Mouse (Mus musculus) inflammation-experienced regulatory T-cells, adult 6 months (primary cell): ENCODE results near the gene Lrsam1. TPM values are rescaled to one million over a fixed set of nuclear protein-coding genes. Genes with fewer than 3 reads are reported as not detected.

Experiments
- ATAC-seq: one replicate; pipeline ENCODE4 v1.8.0; 2017
- polyA plus RNA-seq, 3 experiments: library from polyadenylated mRNA; unstranded; fragments of 100-300 nt; shearing (Covaris generic); gene quantifications; one replicate each; pipeline ENCODE4 v1.2.1; 2017

Gene Lrsam1
- polyA plus RNA-seq, 3 experiments from 2014 or later: 4.2 to 7.3 (median 7.3) TPM

DNA sequence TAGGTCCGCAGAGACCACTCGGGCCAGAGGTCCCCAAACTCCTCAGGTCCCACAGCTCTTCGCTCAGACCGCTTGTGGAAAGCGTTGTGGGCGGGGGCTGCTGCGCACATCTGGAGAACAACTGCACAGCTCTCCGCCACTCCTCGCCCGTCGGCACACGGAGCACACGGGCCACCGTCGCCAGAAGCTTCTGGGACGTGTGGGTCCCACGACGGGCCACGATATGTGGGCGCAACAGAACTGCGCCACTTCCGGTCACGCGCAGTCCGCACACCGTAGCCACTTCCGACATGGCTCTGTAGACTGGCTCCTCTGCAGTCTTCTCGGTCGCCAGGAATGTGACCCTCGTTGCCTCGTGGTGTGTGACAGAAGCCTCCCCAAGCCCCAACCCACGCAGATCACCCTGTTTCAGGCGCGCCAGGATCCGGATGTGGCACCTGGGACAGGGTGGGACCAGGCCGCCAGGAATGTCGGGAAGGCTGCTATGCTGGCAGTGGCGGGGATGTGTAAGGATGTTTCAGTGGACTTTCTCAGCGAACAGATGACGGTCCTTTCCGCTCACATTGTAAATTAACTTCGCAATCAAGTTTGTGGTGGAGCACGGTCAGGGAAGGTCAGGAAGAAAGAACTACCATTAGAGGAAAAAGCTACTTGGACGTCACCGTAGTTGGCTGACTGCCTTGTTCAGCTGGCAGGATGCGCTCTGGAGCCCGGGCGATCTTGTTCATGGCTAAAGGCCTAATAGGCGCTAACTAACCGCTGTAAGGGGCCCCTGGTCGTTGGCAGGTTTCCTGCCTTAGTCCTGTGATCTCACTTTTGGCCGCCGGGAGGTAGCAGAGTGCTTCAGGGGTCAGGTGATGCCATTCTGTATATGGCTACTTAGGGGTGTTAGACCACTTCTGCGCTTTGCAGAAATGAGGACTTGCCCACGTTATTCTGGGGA lies 5.5 kb upstream of the Lrsam1 start:
- ATAC-seq: peak; percentile 69

DNA sequence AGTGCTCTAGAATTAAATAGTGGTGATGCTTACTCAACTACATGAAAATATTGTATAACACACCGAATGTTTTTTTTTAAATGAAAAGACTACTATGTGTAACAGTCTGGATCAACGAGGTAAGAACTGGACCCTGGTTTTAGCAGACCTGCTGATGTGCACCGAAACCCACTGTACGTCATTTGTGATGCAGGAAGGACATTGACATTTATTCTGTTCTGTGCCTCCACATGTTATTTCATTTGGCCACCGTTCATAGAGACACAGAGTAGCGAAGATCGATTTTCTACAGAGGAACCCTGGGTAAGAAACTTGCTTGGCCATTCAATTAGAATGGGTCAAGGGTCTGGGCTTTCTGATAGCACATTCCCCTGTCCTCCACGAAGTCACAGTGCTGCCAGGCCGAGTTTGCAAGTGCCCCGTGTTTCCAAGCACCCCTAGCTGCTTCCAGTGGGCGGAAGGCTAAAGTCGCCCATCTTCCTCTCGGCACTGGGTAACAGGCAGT lies 4.8 kb upstream of the Lrsam1 start:
- ATAC-seq: no peak

DNA sequence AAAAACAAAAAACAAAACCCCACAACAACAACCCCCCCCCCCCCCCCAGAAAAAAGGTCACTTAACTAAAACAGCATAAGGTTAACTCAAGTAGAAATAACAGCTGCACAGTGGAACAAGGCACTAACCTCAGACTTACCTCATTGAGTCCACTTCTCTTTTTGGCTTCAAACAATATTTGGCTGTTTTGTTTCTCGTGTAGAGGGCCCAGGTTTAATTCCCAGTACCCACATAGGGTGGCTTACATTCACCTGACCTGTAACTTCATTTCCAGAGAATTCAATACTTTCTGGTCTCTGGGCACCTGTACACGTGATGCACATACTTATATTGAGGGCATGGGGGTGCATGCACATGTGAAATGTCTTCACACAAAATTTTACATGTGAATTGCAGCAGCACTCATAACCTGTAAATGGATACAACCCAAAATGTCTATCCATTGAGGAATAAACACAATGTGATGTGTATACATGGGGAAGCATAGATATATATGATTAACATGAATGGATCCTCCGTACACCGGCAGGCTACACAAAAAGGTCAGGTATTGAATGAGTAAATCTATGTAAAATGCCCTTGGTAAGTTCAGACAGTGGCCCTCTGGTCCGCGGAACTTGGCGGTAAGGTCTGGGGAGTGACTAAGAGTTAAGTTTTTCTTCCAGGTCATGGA lies 4.2 kb upstream of the Lrsam1 start:
- ATAC-seq: no peak

DNA sequence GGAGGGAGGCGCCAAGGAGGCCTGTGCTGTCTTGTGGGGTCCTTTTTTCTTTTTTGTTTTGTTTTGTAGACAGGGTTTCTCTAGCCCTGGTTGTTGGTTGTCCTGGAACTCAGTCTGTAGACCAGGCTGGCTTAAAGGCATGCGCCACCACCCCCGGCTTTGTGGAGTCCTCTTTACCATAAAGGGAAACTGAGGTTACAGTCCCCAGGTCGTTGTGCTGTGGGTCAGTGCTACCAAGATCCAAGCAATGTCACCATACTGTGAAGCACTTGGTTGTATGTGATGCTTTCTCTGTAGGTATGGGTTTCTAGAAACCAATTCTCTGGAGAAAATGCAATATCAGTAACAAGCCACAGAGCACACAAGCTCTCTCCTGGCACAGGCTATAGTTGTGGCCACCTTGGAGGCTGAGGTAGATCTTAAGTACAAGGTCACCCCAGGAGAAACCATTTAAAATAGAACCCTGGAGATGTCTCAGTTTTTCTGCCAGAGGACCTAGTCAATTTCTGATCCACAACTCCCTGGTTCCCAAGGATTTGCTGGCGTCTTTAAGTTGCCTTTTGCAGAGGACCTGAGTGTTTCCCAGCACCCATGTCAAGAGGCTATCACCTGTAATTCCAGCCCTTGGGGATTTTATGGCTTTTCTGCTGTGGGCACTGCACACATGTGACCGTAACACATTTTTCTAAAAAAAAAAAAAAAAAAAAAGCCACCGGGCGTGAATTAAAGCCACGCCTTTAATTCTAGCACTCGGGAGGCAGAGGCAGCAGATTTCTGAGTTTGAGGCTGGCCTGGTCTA lies 3.4 kb upstream of the Lrsam1 start:
- ATAC-seq: no peak

DNA sequence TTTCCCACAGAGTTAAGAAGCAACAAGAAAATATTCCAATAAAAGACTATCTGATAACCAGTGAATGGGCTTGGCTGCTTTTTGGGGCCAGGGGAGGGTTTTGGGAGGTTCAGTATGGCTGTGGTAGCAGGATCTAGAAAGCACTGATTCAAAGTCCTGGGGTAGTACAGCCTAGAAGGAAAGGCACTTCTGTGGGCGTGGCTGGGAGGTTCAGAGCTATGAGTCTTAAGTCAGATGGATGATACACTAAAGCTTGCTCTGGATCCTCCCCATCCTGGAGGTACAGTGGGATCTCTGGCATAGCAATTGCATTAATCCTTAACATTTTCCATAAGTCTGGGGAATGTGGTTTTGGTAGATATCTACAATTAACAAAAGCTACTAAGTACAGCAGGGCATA lies 2.6 kb upstream of the Lrsam1 start:
- no peak for ATAC-seq

DNA sequence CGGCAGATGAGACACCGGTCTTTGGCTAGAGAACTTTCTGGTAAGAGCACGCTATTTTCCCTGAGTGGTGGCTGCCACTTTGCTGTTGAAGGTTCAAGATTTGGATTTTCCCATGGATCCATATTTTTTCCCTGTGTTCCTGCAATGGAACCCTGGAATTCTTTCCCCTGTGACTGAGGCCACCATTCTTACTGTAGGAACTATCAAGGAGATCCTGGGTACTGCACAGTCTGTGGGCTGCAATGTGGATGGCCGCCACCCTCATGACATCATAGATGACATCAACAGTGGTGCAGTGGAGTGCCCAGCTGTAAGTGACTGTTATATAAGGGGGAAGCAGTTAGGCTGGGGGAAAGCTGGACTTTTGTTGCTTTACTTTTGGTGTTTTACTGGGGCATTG lies 2.1 kb upstream of the Lrsam1 start:
- ATAC-seq: no peak

DNA sequence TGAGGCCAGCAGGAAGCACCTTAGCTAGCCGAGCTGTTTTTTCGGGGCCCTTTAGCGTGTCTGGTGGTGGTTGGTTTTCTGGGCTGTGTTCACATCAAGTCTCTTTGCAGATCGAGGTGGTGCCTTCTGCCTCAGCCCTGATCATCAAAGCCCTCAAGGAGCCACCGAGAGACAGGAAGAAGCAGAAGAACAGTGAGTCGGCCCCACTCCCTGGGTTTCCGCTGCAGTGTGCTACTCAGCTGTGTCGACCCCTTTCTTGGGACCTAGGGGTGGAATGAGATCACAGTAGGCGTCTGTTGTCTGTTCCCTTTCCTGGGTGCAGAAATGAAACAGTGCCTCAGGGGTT lies 1.4 kb upstream of the Lrsam1 start:
- ATAC-seq: peak; percentile 27

DNA sequence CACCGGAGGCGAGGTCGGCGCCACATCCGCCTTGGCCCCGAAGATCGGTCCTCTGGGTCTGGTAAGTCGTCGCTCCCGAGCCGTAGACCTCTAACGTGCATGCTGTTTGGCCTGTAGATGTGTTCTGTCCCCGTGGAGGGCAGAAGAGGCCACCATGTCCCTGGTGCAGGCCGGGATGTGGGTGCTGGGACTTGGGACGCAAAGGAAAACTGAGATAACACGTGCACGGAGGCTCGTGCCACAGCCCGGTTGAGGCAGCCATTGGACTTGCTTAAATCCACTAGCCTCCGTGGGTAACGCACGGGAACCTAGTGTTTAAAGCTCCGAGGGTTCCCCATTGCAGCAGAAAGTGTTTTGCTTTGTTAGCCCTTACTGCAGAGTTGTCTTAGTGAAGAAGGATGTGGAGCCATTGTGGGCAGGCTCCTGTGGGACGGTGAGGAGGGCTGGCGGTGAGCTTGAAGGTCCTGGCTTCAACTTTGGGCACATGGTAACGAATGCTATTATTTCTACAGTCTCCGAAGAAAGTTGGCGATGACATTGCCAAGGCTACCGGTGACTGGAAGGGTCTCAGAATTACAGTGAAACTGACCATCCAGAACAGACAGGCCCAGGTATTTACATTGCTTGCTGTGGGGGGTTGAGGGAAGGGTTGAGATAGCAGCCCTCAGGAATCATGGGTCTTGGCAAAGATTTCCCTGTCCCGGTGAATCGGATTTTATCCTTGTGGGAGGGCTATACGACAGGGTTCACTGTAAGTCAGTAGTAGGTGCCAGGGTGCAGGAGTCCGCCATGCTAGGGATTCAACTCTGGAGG lies 854 bp upstream of the Lrsam1 start:
- no peak for ATAC-seq

DNA sequence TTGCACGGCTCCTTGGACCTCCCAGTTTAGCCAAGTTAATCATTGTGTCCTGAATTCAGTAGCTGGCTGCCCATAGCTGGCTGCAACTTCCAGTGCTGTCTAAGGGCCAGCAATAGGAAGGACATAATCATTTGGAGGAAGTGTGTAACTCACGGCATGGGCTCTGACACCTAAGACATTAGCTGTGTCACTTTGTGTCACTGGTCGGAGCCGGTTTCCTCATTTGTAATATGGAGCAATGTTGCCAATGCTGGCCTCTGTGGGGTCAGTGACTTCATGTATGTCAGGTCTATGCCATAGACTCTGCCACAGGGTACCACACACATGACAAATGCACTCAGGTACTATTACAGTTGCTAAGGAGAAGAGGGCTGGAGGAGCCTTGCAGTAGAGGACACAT lies 1.1 kb downstream of the Lrsam1 start:
- no peak for ATAC-seq

DNA sequence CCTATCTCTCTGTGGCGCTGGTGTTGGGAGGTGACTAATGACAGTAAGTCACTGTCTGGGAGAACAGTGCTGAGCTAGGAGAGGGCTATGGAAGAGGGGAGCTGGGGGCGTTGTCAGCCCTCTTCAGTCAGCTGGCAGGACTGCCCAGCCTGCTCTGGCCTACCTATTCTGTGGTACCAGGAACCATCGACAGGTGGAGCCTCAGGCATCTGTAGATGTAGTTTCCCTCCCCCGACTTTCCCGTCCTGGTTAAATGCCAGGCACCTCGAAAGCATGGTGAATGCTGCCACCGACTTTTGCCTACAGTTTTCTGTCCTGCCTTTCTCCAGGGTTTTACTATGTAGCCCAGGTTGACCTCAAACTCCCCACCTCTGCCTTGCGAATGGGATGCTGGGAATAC lies 4.1 kb downstream of the Lrsam1 start:
- no peak for ATAC-seq

DNA sequence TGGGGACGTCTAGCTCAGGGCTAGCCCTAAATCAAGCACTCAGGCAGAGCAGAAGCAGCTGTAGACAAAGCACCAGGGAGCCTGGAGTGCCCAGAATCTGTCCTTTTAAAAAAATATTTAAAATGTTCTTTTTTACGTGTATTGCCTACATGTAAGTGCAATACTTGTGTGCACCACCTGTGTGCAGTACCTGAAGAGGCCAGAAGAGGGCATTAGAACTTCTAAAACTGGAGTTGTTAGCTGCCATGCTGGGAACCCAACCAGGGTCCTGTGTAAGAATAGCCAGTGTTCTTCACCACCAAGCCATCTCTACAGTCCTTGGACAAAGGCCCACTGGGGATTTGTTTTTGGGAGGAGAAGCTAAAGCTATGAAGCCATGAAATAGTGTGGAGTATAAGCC lies 6.8 kb downstream of the Lrsam1 start:
- ATAC-seq: no peak

DNA sequence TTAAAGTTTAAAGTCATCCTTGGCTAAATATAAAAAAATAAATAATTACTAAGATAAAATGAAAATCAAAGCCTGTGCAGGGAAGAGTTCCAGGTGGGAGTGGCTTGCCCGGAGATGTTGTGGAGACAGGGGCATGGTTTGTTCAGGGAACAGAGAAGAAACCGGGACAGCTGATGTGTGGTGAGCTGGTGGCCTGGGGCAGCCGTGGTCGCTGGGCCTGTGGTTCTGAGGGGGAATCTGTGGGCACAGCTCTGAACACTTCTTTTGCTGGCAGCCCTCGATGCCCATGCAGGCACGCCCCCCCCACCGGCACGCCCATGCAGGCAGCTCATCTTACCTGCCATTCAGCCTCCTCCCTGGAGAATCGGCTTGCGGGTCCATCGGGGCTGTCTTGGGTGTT lies 14.0 kb downstream of the Lrsam1 start:
- no peak for ATAC-seq

DNA sequence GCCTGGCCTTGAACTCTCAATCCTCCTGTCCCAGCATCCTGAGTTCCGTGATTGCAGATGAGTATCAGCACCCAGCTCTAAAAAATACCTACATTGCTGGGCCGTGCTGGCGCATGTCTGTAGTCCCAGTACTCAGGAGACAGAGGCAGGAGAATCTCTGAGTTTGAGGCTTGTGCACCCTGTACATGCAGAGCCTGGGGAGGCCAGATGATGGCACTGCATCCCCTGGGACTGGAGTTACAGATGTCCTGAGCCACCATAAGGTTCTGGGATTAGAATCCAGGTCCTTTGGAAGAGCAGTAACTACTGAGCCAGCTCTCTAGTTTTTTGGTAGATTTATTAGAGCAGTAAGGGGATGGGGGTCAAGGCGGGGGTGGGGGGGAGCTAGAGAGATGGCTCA lies 20.9 kb downstream of the Lrsam1 start:
- no peak for ATAC-seq

DNA sequence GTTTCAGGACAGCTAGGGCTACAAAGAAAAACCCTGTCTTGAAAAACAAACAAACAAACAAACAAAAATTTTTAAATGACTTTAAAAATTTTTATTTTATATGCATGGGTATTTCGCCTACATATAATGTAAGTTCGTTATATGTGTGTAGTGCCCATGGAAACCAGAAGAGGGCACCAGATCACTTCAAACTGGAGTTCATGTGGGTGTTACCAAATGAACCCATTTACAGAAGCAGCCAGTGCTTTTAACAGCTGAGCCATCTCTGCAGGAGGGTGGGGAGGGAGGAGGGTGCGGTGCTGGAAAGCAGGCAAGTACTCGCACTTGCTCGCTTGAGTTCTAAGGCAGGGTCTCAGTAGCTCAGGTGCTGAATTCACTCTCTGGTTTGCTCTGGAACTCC lies 22.0 kb downstream of the Lrsam1 start:
- no peak for ATAC-seq

DNA sequence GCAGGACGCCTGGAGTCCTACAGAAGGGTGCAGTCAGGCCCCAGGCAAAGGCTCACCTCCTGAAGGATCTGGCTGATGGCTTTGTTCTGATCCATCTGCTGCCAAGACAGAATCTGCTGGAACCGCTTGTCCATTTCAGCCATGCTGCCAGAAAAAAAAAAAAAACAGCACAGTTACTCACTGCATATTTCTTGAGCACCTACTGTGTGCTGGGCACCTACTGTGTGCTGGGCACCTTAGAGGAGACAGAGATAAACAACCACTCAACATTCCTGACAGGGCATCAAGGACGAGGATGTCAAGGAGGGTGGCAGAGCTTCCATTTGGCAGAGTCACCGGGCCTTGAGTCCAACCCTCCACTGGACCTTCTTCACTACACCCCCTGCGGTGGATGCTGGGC lies 22.7 kb downstream of the Lrsam1 start:
- ATAC-seq: no peak

DNA sequence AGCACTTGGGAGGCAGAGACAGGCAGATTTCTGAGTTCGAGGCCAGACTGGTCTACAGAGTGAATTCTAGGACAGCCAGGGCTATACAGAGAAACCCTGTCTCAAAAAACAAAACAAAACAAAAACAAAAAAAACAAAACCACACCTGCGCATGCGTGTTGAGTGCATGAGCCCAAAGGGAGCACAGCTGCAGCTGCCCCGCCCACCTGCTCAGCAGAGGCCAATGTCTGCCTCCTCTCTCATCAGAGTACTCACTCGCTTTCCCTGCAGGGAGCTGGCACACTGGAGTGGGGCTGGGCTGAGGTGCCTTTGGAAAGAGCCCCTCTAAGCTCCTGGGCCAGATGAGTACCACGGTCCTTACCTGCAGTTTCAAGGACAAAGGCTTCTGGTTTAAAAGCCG lies 29.7 kb downstream of the Lrsam1 start:
- ATAC-seq: no peak

DNA sequence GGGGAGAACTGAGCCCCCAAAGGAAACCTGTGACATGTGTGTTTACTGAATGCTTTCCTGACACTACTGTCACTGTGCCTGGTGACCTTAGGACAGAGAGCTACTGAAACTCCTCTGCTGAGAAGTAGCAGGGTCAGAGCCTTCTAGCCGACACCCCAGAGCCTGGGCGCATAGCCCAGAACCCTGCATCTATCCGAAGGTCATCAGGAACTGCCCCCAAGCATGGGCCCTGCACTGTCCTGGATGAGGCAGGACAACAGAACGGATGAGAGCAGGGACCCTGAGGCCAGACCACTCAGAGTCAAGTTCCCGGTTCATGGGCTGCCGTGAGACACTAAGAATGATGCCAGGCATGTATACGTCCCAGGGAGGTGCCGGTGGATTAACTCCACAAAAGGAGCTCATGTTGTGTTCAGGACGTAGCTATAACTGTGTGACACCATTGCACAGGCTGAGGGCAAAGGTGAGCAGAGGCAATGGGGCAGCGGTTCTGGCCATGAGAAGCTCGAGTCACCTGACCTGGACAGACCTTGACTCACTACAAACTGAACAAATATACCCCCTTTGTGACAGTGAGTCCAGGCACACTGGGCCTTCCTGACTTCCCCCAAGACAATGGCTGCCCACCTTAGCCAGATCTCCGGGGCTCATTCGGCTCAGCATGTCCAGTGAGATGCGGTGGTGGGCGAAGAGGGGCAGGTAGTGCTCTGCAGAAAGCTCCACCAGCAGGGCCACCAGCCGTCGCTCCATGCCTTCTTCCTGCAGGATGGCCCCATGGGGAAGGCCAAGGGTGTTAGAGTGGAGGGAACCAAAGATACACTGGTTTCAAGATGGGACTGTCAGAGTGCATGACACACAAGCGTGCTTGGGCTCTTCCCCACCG lies 32.2 kb downstream of the Lrsam1 start:
- ATAC-seq: no peak

DNA sequence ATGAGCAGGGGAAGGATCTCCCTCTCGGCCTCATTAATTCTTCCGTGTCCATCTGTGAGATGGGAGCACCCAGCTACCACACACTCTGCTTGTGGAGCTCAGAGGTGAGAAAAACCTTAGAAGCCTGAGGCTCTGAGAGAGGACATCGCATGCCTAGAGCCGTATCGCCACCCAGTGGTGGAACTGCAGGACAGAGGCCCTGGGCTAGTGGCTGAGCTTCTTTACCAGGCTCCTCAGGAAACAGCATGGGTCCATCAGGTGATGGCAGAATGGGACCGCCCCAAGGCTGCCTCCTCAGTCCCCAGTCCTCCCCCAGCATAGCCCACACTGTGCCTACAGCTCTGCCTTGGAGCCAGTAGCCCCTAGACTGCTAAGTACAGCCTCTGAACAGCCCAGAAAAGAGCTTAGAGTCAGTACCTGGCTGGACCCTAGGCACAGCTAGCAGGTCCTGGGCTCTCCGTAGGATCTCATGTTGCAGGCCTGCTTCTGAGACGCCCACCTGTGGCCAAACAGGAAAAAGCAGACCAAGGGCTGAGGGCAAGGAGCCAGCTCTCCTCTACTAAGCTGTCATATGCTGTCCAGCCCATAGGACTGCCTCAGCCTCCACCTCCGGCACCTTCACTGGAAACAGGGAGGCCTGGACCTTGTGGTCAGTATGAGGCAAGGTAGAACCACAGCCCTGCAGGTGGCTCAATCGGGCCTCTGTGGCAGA lies 33.0 kb downstream of the Lrsam1 start:
- ATAC-seq: no peak

DNA sequence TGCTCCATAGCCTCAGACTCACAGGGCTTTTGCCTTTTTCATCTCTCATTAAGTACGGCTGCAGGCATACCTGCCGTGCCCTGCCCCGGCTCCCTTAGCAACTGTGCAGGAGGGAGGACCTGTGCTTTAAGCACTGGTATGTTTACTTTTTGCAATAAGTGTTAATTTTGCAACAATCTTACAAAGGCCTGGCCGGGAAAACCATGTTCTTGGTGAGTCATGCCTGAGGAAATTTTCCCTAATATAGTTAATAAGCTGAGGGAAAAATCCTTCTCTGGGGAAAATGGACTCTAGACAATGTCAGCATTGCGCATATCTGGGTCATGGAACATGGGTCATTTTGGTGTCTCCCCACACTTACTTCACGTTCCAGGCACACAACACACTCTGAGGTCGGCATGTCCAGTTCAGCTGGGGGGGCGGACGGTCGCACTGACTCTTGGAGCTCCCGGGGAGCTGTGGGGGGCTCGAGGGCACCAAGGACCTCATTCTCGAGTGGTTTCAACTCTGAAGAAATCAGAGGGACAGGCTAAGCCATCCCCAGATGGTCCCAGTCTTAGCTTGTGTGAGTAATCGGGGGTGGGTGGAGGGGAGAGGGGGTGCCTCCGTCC lies 33.7 kb downstream of the Lrsam1 start:
- no peak for ATAC-seq
